8 mouse cellular contexts compared by ENCODE assay signal in the genomic region with DNA sequence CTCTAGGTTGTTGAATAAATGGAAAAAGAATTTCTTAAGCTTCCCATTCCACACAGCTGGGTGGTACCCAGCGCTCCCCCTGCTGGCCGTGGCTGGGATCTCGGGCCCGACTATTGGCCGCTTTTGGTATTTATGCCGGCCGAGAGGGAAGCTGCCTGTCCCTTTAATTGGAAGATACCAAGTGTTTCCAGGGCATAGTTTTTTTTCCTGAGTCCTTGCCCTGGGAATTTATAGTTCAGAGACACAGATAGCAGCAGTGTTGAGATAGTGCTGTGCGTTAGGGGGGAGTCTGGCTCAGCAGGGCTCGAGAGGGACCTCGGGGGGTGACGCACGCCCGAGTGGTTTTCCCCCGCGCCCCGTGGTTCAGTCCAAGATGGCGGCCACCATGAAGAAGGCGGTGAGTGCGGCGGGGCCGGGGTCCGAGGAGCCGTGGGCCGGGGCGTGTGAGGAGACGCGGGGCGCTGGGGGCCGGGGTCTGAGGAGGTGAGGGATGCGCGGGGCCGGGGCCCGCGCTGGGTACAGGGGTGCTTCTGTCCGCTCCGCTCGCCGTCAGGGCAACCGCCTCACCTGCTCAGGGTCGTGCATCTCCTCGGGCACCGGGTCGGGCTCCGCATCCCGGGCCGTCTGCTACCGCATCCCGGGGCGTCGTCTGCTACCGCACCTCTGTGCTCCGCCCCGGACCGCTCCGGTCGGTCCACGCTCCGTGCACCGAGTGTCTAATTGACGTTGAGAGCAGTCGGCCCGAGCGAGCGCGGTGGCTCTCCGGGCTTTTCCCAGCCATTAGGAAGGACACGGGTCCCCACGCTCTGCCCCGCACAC. TPM values are rescaled to one million over a fixed set of nuclear protein-coding genes. Genes with fewer than 3 reads are reported as not detected.
A peak's percentile ranks its signal among the peaks of the same experiment; 100 is the strongest.
DNase-seq lines count a peak whose midpoint lies in the region; ATAC-seq lines count a peak whose summit lies in the region.

No protein-coding gene starts in this region.

- H3K4me3 ChIP-seq in hindbrain, embryonic 11.5 days (ENCODE audit: low read depth, low read length), result peak overlapping the region; percentile 99

- under 1% methylated on average over 66 of the region's 69 CpGs for WGBS in hindbrain, embryonic 11.5 days

- no peaks in the 10 kb centered on the region for H3K9me3 ChIP-seq in hindbrain, embryonic 11.5 days (ENCODE audit: control insufficient read depth, low read length)

- H3K27ac ChIP-seq in hindbrain, embryonic 11.5 days (ENCODE audit: low read depth, low read length), result peak overlapping the region; percentile 69

- DNase-seq in MEL-GATA-1-ER (ENCODE audit: extremely low read depth, low read depth), result peak; percentile 79
- DNase-seq in cerebellum, adult 8-10 months, result peak; percentile 93
- peak; percentile 96 for DNase-seq in hindbrain, embryonic 11.5 days (ENCODE audit: low spot score)
- DNase-seq in layer of hippocampus, postnatal 10 days (ENCODE audit: low spot score in 2 of 2), result peak; percentile 95
- DNase-seq in lung, postnatal 10 days, result peak; percentile 94
- DNase-seq in ovary, postnatal 36 days (ENCODE audit: low spot score), result peak; percentile 88
- DNase-seq in thymus, postnatal 25 days, result peak; percentile 90

- H3K27me3 ChIP-seq in hindbrain, embryonic 11.5 days (ENCODE audit: control insufficient read depth, insufficient read depth, low read length), result no peaks in the 10 kb centered on the region

- H3K9ac ChIP-seq in hindbrain, embryonic 11.5 days (ENCODE audit: low read depth, low read length), result peak overlapping the region; percentile 98

- peak; percentile 84 for ATAC-seq in frontal cortex, adult (ENCODE audit: low TSS enrichment)
- ATAC-seq in hindbrain, embryonic 11.5 days (ENCODE audit: low FRiP score), result peak; percentile 79

- no peaks in the 10 kb centered on the region; the same call in 1 of the 2 replicates for H3K4me1 ChIP-seq in hindbrain, embryonic 11.5 days (replicated peaks; ENCODE audit: control insufficient read depth, insufficient read depth, low read length)

- H3K36me3 ChIP-seq in hindbrain, embryonic 11.5 days (ENCODE audit: control insufficient read depth, insufficient read depth, low read length), result no peaks in the 10 kb centered on the region

- H3K4me2 ChIP-seq in hindbrain, embryonic 11.5 days (replicated peaks; ENCODE audit: low read depth, low read length), result peak overlapping the region; percentile 75

RNA-seq across cellular contexts. Expression of a gene that starts 14.3 kb away (rescaled TPM):
- 0.10 and 0.14 TPM in 2 replicates for polyA plus RNA-seq in hindbrain, embryonic 11.5 days (2014; fragmentation: Nextera tagmentation; extraction: Ambion mirVana)
- total RNA-seq in layer of hippocampus, postnatal 10 days (2021), result not detected

RNA-seq across cellular contexts. Expression of a gene that starts 15.1 kb away (rescaled TPM):
- polyA plus RNA-seq in hindbrain, embryonic 11.5 days (2014; fragmentation: Nextera tagmentation; extraction: Ambion mirVana), result 141 and 142 TPM in 2 replicates
- 10 to 100 TPM; 39.7 to 43.2 TPM for total RNA-seq in layer of hippocampus, postnatal 10 days (2021)

Comparison
In these comparisons a context has a peak if more than half of its experiments do, and no peak if none do; other contexts are left out.
1. Peak in every context shown above with its lines: DNase-seq, ATAC-seq, H3K4me3 ChIP-seq and H3K27ac ChIP-seq.